Comparison of ENCODE assay signal across 22 mouse cellular contexts in the genomic region with DNA sequence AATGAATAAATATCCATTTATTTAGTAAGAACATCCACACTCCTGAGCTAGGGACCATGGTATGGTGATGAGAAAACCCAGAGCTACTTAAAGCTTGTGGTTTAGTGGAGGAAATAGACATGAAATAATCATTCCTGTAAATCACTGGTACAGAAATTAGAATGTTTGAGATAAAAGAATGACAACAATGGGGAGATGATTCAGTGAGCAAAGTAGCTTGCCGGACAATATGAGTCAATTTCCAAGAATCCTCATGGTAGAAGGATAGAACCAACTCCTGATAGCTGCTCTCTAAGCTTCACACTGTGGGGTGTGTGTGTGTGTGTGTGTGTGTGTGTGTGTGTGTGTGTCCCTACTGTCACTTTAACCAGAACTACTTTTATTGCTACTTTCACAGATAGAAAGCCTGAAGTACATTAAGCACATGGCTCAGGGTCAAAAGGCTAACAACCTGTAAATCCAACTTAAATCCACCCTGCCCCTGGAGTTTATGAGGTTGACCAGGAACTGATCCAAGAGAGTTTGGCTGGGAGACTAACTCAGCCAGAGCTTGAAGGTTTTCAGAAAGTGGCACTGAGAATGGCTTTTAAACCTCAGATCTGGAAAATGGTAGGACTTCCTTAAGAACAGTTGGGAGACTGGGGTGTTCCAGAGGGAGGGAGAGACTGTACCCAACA.
DNase-seq lines count a peak whose midpoint lies in the region; ATAC-seq and TF ChIP-seq lines count a peak whose summit lies in the region.
"Had no signal": no experiment of that assay in that cellular context is flagged by ENCODE, and none has a peak within 500 bp of the region (broad histone marks: within the 10 kb centered on the region; RNA-seq: fewer than 3 reads in every experiment).

No protein-coding gene starts in this region.

- no peak for TF ChIP-seq EP300 in lung, postnatal 0 days (IDR thresholded peaks at IDR 0.05)

- 0 out of 2 replicates have a peak, but pooled peaks have one; percentile 63 for ATAC-seq in limb, embryonic 12.5 days (ENCODE audit: insufficient number of reproducible peaks, insufficient read depth, low FRiP score, low TSS enrichment, low read depth)
- no peak for ATAC-seq in lung, postnatal 0 days
- ATAC-seq: forebrain, postnatal 0 days; intestine, embryonic 16.5 days had no signal

- no peak for TF ChIP-seq POLR2A in embryonic fibroblast, embryonic 13.5 days (IDR thresholded peaks at IDR 0.05; ENCODE audit: low read depth, low read length)

- TF ChIP-seq CTCF in embryonic fibroblast, embryonic 13.5 days (IDR thresholded peaks at IDR 0.05; ENCODE audit: borderline replicate concordance, insufficient read depth, low read length), result no peak
- TF ChIP-seq CTCF in lung, postnatal 0 days (IDR thresholded peaks at IDR 0.05), result no peak

- DNase-seq in embryo, embryonic 11 days, result peak; percentile 6
- no peak for DNase-seq in embryo, embryonic 9.5 days (ENCODE audit: extremely low spot score)
- no peak for DNase-seq in frontal cortex, postnatal 14 days (ENCODE audit: low spot score in 2 of 2)
- DNase-seq in lung, postnatal 0 days (ENCODE audit: low spot score), result no peak
- DNase-seq in heart, postnatal 14 days, result no peak
- DNase-seq: adrenal gland, postnatal 14 days; cerebellum, adult 11 months; cerebellum, adult 9-10 months; cerebellum, postnatal 25 days; forebrain, postnatal 0 days; gastrocnemius, postnatal 10 days; heart, adult 2 months; kidney, adult 2 months had no signal

- H3K9ac ChIP-seq in limb, embryonic 12.5 days (replicated peaks), result no peak overlapping the region
- H3K9ac ChIP-seq in lung, postnatal 0 days (replicated peaks; ENCODE audit: low read depth), result no peak overlapping the region
- H3K9ac ChIP-seq: embryonic facial prominence, embryonic 12.5 days; forebrain, embryonic 12.5 days; forebrain, postnatal 0 days; heart, embryonic 15.5 days; hindbrain, embryonic 14.5 days had no signal

- intact Hi-C loops in heart, postnatal 14 days (cut with DNase I), result no loop called here

- WGBS in limb, embryonic 12.5 days, result 83% methylated on average over 1 of the region's 1 CpGs
- WGBS in lung, postnatal 0 days, result 80% methylated on average over 1 of the region's 1 CpGs

- peaks cover 26% of the 10 kb centered on the region for H3K27me3 ChIP-seq in limb, embryonic 12.5 days
- H3K27me3 ChIP-seq in lung, postnatal 0 days (replicated peaks; ENCODE audit: insufficient read depth, low read length), result no peaks in the 10 kb centered on the region
- H3K27me3 ChIP-seq: embryonic facial prominence, embryonic 12.5 days; forebrain, embryonic 12.5 days; heart, embryonic 15.5 days had no signal

- H3K36me3 ChIP-seq in limb, embryonic 12.5 days, result no peaks in the 10 kb centered on the region
- H3K36me3 ChIP-seq in lung, postnatal 0 days (ENCODE audit: insufficient read depth, low read length), result no peaks in the 10 kb centered on the region
- H3K36me3 ChIP-seq: embryonic facial prominence, embryonic 12.5 days; forebrain, embryonic 12.5 days; heart, embryonic 15.5 days; hindbrain, embryonic 10.5 days had no signal

- no peak overlapping the region for H3K4me2 ChIP-seq in limb, embryonic 12.5 days
- H3K4me2 ChIP-seq in lung, postnatal 0 days (replicated peaks; ENCODE audit: low read depth, low read length), result no peak overlapping the region
- H3K4me2 ChIP-seq: embryonic facial prominence, embryonic 12.5 days; forebrain, embryonic 12.5 days; heart, embryonic 11.5 days; heart, embryonic 15.5 days; hindbrain, embryonic 14.5 days had no signal

- H3K4me3 ChIP-seq in embryonic fibroblast, embryonic 13.5 days (ENCODE audit: insufficient read depth, low read length), result no peak overlapping the region
- no peak overlapping the region for H3K4me3 ChIP-seq in limb, embryonic 12.5 days (replicated peaks)
- H3K4me3 ChIP-seq in lung, postnatal 0 days (ENCODE audit: low read depth, low read length), result no peak overlapping the region
- H3K4me3 ChIP-seq: embryonic facial prominence, embryonic 12.5 days; forebrain, embryonic 12.5 days; heart, adult 2 months; heart, embryonic 15.5 days; hindbrain, embryonic 10.5 days had no signal

- no peaks in the 10 kb centered on the region for H3K9me3 ChIP-seq in limb, embryonic 12.5 days
- H3K9me3 ChIP-seq in lung, postnatal 0 days (ENCODE audit: low read length), result no peaks in the 10 kb centered on the region
- H3K9me3 ChIP-seq: embryonic facial prominence, embryonic 12.5 days; forebrain, embryonic 12.5 days; heart, embryonic 15.5 days; hindbrain, embryonic 10.5 days had no signal

- peaks cover 9% of the 10 kb centered on the region for H3K4me1 ChIP-seq in embryonic fibroblast, embryonic 13.5 days (ENCODE audit: control insufficient read depth, insufficient read depth, low read length)
- H3K4me1 ChIP-seq in limb, embryonic 12.5 days (replicated peaks), result 0 out of 2 replicates have a peak, but pooled peaks cover 7% of the 10 kb centered on the region
- H3K4me1 ChIP-seq in lung, postnatal 0 days (ENCODE audit: insufficient read depth, low read depth, low read length), result no peaks in the 10 kb centered on the region
- H3K4me1 ChIP-seq: embryonic facial prominence, embryonic 12.5 days; forebrain, embryonic 12.5 days; heart, embryonic 15.5 days; hindbrain, embryonic 10.5 days had no signal

- peak overlapping the region; percentile 58 for H3K27ac ChIP-seq in embryonic fibroblast, embryonic 13.5 days (ENCODE audit: insufficient read depth, low read length)
- no peak overlapping the region for H3K27ac ChIP-seq in limb, embryonic 12.5 days
- H3K27ac ChIP-seq in lung, postnatal 0 days (ENCODE audit: low read length), result no peak overlapping the region
- H3K27ac ChIP-seq: embryonic facial prominence, embryonic 12.5 days; forebrain, embryonic 12.5 days; heart, adult 2 months; heart, embryonic 15.5 days; hindbrain, embryonic 10.5 days; hindbrain, embryonic 14.5 days had no signal
